Mouse (Mus musculus) midbrain, embryonic 14.5 days (tissue): Measurements from ENCODE around the gene Tent5c. TPM values are rescaled to one million over a fixed set of nuclear protein-coding genes. Genes with fewer than 3 reads are reported as not detected.

ENCODE experiments used
- ATAC-seq: fragments of 200-750 bp; cut with Nextera tagmentation; 2 replicates; pipeline ENCODE4 v1.8.0; 2017; ENCODE audit warnings: moderate number of reproducible peaks, moderate library complexity; ENCODE audit not compliant: low FRiP score, low TSS enrichment
- DNase-seq: peaks from one replicate; pipeline ENCODE4 v3.0.0-alpha.2; 2015
- H3K27ac ChIP-seq: fragments of 300-500 bp; sonication (generic); replicated peaks from 2 replicates; pipeline ENCODE4 v1.5.1; 2014; ENCODE audit warnings: mild to moderate bottlenecking, low read depth, low read length, moderate library complexity
- H3K27me3 ChIP-seq: fragments of 300-500 bp; sonication (generic); 2 replicates; pipeline ENCODE4 v1.6.1; 2014; ENCODE audit warnings: low read length, control low read depth, mixed read lengths; ENCODE audit not compliant: control insufficient read depth, insufficient read depth
- H3K36me3 ChIP-seq: fragments of 300-500 bp; sonication (generic); 2 replicates; pipeline ENCODE4 v1.6.1; 2014; ENCODE audit warnings: low read length, control low read depth; ENCODE audit not compliant: control insufficient read depth, insufficient read depth
- H3K4me1 ChIP-seq: fragments of 300-500 bp; sonication (generic); 2 replicates; pipeline ENCODE4 v1.6.1; 2014; ENCODE audit warnings: mild to moderate bottlenecking, antibody characterized with exemption, low read length, control low read depth; ENCODE audit not compliant: control insufficient read depth, insufficient read depth
- H3K4me2 ChIP-seq: fragments of 300-500 bp; sonication (generic); 2 replicates; pipeline ENCODE4 v1.6.1; 2014; ENCODE audit warnings: mild to moderate bottlenecking, low read length, moderate library complexity
- H3K4me3 ChIP-seq: fragments of 300-500 bp; sonication (generic); replicated peaks from 2 replicates; pipeline ENCODE4 v1.5.1; 2014; ENCODE audit warnings: low read depth, low read length
- H3K9ac ChIP-seq: fragments of 300-500 bp; sonication (generic); replicated peaks from 2 replicates; pipeline ENCODE4 v1.6.1; 2014; ENCODE audit warnings: mild to moderate bottlenecking, low read length, moderate library complexity
- H3K9me3 ChIP-seq: fragments of 300-500 bp; sonication (generic); 2 replicates; pipeline ENCODE4 v1.6.1; 2016; ENCODE audit warnings: low read length, control low read depth, mixed read lengths; ENCODE audit not compliant: control insufficient read depth
- WGBS: fragments of 180-500 bp; shearing (Covaris S2); extraction: QIAGEN DNeasy Blood & Tissue Kit; methylation state at CpG from one replicate; pipeline ENCODE4 v1.1.7; 2014; 5-methylcytosine and 5-hydroxymethylcytosine counted together
- polyA plus RNA-seq: library from polyadenylated mRNA; unstranded; fragments of >200 nt; fragmentation: Nextera tagmentation; extraction: Ambion mirVana; gene quantifications from 2 replicates; pipeline ENCODE4 v1.2.1, GENCODE M21; 2014

The Tent5c gene
- polyA plus RNA-seq, 1 experiment from 2014 or later: 3.2 TPM

- Histone ChIP-seq H3K27me3 (no peaks in the 10 kb centered on the region), H3K9ac (no peak overlapping the region), H3K4me2 (no peak overlapping the region), H3K4me3 (no peak overlapping the region), H3K4me1 (no peaks in the 10 kb centered on the region), H3K27ac (no peak overlapping the region), H3K36me3 (no peaks in the 10 kb centered on the region), H3K9me3 (no peaks in the 10 kb centered on the region)
- 84% methylated on average over 2 of the region's 2 CpGs for WGBS
- DNase-seq: no peak
- no peak for ATAC-seq
These were observed 80.6 kb downstream of the Tent5c start for GRCm38 (mm10) chr3:100408351-100409043.

GRCm38 (mm10) chr3:100402656-100403055 is 86.5 kb downstream of the Tent5c start:
- 93% methylated on average over 4 of the region's 4 CpGs for WGBS
- no peaks in the 10 kb centered on the region for H3K27me3 ChIP-seq
- DNase-seq: no peak

More at GRCm38 (mm10) chr3:100402656-100403055, 86.5 kb downstream of the Tent5c start:
- no peak overlapping the region for H3K9ac ChIP-seq
- no peaks in the 10 kb centered on the region for H3K9me3 ChIP-seq
- H3K4me2 ChIP-seq: no peak overlapping the region
- H3K4me3 ChIP-seq: no peak overlapping the region
- no peaks in the 10 kb centered on the region for H3K36me3 ChIP-seq
- H3K27ac ChIP-seq: no peak overlapping the region
- H3K4me1 ChIP-seq: no peaks in the 10 kb centered on the region
- no peak for ATAC-seq

Other genes with a start within 250 kb of the Tent5c start
- gene Man1a2, start 196.2 kb upstream of the Tent5c start, polyA plus RNA-seq: 44.0 and 55.3 TPM in 2 replicates